Mouse (Mus musculus): ENCODE measurements at regions not wholly inside any gene's neighbourhood (a gene's known extent, or its start where the extent isn't known, plus 50 kb on each side); places are given as distances from the start of the nearest gene placed in this dataset.

DNA sequence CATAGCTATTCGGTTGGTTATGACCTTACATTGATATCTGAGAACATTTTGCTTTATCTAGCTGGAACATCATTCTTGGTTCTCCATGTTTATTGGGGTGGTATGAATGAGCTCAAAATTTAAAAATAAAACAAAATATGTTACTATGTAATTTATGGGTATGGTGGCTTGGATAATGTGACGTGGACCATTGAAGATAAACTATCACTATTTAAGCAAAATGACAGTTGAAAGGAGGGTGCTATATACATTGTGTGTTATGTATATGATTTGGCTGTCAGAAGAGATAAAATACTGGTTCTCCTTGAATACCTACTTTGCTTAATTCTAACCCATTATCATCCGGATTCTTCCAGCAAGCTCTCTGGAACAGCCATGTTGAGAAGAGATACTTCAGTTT is 424.2 kb upstream of the Zeb2 start:
- TF ChIP-seq CTCF (IDR thresholded peaks at IDR 0.05; ENCODE audit: control insufficient read depth, insufficient read depth, low read length): no peak
- no peak for TF ChIP-seq POLR2A (IDR thresholded peaks at IDR 0.05; ENCODE audit: borderline replicate concordance, control insufficient read depth, low read depth, low read length)
